Mouse (Mus musculus) myocyte (in vitro differentiated cells): ENCODE measurements at regions not wholly inside any gene's neighbourhood (a gene's known extent, or its start where the extent isn't known, plus 50 kb on each side); places are given as distances from the start of the nearest gene placed in this dataset.

Experiments used
- H3K27me3 ChIP-seq: one replicate; pipeline ENCODE4 v1.6.1; 2011; ENCODE audit not compliant: control insufficient read depth, insufficient read depth, insufficient read length
- H3K36me3 ChIP-seq: one replicate; pipeline ENCODE4 v1.6.1; 2011; ENCODE audit not compliant: control insufficient read depth, insufficient read depth
- H3K4me2 ChIP-seq: one replicate; pipeline ENCODE4 v1.6.1; 2011; ENCODE audit warnings: low read depth, control low read depth
- H3K4me3 ChIP-seq: one replicate; pipeline ENCODE4 v1.5.1; 2011; ENCODE audit warnings: mild to moderate bottlenecking, control low read depth, moderate library complexity
- H3K79me2 ChIP-seq: one replicate; pipeline ENCODE4 v1.6.1; 2011; ENCODE audit not compliant: control insufficient read depth, insufficient read depth
- H3ac ChIP-seq: one replicate; pipeline ENCODE4 v1.6.1; 2011; ENCODE audit not compliant: control insufficient read depth, insufficient read length
- CEBPB ChIP-seq: IDR thresholded peaks from 2 replicates; pipeline ENCODE4 v1.6.1; 2011; ENCODE audit warnings: mild to moderate bottlenecking, moderate library complexity; ENCODE audit not compliant: poor library complexity, insufficient read depth, severe bottlenecking
- E2F4 ChIP-seq: IDR thresholded peaks from one replicate; pipeline ENCODE4 v1.6.1; 2011; ENCODE audit warnings: mild to moderate bottlenecking, control low read depth, moderate library complexity; ENCODE audit not compliant: insufficient read depth
- MAX ChIP-seq: IDR thresholded peaks from one replicate; pipeline ENCODE4 v1.6.1; 2011; ENCODE audit warnings: low read depth, mild to moderate bottlenecking, control low read depth
- MYOD1 ChIP-seq, 3 experiments: IDR thresholded peaks; one replicate each; pipeline ENCODE4 v1.6.1; 2011; ENCODE audit warnings: control low read depth in 2 of 3, low read depth in 2 of 3, mild to moderate bottlenecking in 2 of 3, moderate library complexity in 1 of 3; ENCODE audit not compliant: insufficient read length in 2 of 3, control insufficient read depth in 1 of 3
- MYOG ChIP-seq, 3 experiments: IDR thresholded peaks; one replicate each; pipeline ENCODE4 v1.6.1; 2011; ENCODE audit warnings: control low read depth in 2 of 3, low read depth in 2 of 3, mild to moderate bottlenecking in 2 of 3; ENCODE audit not compliant: insufficient read length in 2 of 3, control insufficient read depth in 1 of 3, insufficient read depth in 1 of 3
- POLR2A ChIP-seq: IDR thresholded peaks from one replicate; pipeline ENCODE4 v1.6.1; 2011; ENCODE audit warnings: low read depth, mild to moderate bottlenecking, control low read depth, moderate library complexity; ENCODE audit not compliant: insufficient read length
- POLR2AphosphoS2 ChIP-seq: IDR thresholded peaks from one replicate; pipeline ENCODE4 v1.6.1; 2011; ENCODE audit warnings: low read depth, control low read depth; ENCODE audit not compliant: insufficient read length
- REST ChIP-seq: IDR thresholded peaks from one replicate; pipeline ENCODE4 v1.6.1; 2011; ENCODE audit warnings: mild to moderate bottlenecking, control low read depth, moderate library complexity; ENCODE audit not compliant: insufficient read depth, insufficient read length
- SRF ChIP-seq: IDR thresholded peaks from one replicate; pipeline ENCODE4 v1.6.1; 2011; ENCODE audit warnings: low read depth; ENCODE audit not compliant: control insufficient read depth, insufficient read length
- TCF12 ChIP-seq: IDR thresholded peaks from one replicate; pipeline ENCODE4 v1.6.1; 2011; ENCODE audit warnings: mild to moderate bottlenecking, control low read depth; ENCODE audit not compliant: poor library complexity, insufficient read depth, severe bottlenecking
- TCF3 ChIP-seq: IDR thresholded peaks from one replicate; pipeline ENCODE4 v1.6.1; 2011; ENCODE audit warnings: low read depth, control low read depth; ENCODE audit not compliant: insufficient read length
- USF1 ChIP-seq: IDR thresholded peaks from one replicate; pipeline ENCODE4 v1.6.1; 2011; ENCODE audit warnings: low read depth, mild to moderate bottlenecking, control low read depth, moderate library complexity

GRCm38 (mm10) chr11:117586063-117586462, 68.0 kb upstream of the Tnrc6c start:
- H3K4me3 ChIP-seq = no peak overlapping the region
- TF ChIP-seq SRF = no peak
- no peak for TF ChIP-seq CEBPB
- TF ChIP-seq TCF12 = no peak
- TF ChIP-seq MYOD1 (IDR thresholded peaks at IDR 0.05; ENCODE audit: control insufficient read depth in 1 of 3, insufficient read length in 2 of 3, low read depth in 2 of 3) = no peak
- TF ChIP-seq E2F4 = no peak
- no peak for TF ChIP-seq USF1
- no peak for TF ChIP-seq POLR2A
- TF ChIP-seq POLR2AphosphoS2 = no peak
- no peak for TF ChIP-seq REST
- TF ChIP-seq MYOG (IDR thresholded peaks at IDR 0.05; ENCODE audit: control insufficient read depth in 1 of 3, insufficient read depth in 1 of 3, insufficient read length in 2 of 3, low read depth in 2 of 3) = no peak
- TF ChIP-seq MAX = no peak
- no peak for TF ChIP-seq TCF3
- no peaks in the 10 kb centered on the region for H3K36me3 ChIP-seq
- H3K4me2 ChIP-seq = no peak overlapping the region
- H3K27me3 ChIP-seq = no peaks in the 10 kb centered on the region
- H3ac ChIP-seq = no peak overlapping the region
- H3K79me2 ChIP-seq = no peaks in the 10 kb centered on the region

DNA sequence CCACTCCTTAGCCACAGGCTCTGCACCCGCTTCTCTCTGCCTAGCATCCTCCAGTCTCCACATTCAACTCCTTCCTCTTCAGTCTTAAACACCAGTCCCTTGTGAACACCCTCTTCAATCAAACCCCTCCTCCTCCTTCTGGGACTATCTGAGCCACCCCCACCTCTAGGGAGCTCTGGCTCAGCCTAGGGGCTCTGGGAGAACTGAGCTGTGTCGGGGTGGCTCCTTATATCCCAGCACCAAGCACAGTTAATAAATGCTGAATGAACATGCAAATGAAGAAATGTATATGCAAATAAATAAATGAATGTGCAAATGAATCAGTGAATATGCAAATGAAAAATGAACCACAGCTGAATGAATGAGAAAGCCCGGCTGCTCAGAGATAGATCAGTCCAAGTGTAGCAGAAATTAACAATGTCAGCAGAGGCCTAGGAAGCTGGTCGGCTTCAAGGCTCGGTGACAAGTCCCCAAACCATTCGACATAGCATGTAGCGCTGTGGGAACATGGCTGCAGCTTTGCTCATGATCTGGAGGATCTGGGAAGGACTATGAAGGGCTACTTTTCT, 67.1 kb upstream of the Tnrc6c start:
- Histone ChIP-seq H3ac (no peak overlapping the region), H3K79me2 (no peaks in the 10 kb centered on the region), H3K4me2 (no peak overlapping the region), H3K36me3 (no peaks in the 10 kb centered on the region), H3K4me3 (no peak overlapping the region), H3K27me3 (no peaks in the 10 kb centered on the region)
- TF ChIP-seq E2F4 = no peak
- TF ChIP-seq TCF12 = no peak
- TF ChIP-seq REST = no peak
- no peak for TF ChIP-seq USF1
- no peak for TF ChIP-seq MYOD1 (IDR thresholded peaks at IDR 0.05; ENCODE audit: control insufficient read depth in 1 of 3, insufficient read length in 2 of 3, low read depth in 2 of 3)
- TF ChIP-seq TCF3 = no peak
- TF ChIP-seq POLR2A = no peak
- no peak for TF ChIP-seq CEBPB
- no peak for TF ChIP-seq SRF
- no peak for TF ChIP-seq MYOG (IDR thresholded peaks at IDR 0.05; ENCODE audit: control insufficient read depth in 1 of 3, insufficient read depth in 1 of 3, insufficient read length in 2 of 3, low read depth in 2 of 3)
- no peak for TF ChIP-seq POLR2AphosphoS2
- no peak for TF ChIP-seq MAX

GRCm38 (mm10) chr11:117589006-117589405, 65.1 kb upstream of the Tnrc6c start:
- TF ChIP-seq E2F4 = no peak
- no peak for TF ChIP-seq REST
- TF ChIP-seq MYOG (IDR thresholded peaks at IDR 0.05; ENCODE audit: control insufficient read depth in 1 of 3, insufficient read depth in 1 of 3, insufficient read length in 2 of 3, low read depth in 2 of 3) = no peak
- no peak for TF ChIP-seq MAX
- no peak for TF ChIP-seq USF1
- TF ChIP-seq TCF3 = no peak
- no peak for TF ChIP-seq POLR2AphosphoS2
- no peak for TF ChIP-seq SRF
- no peak for TF ChIP-seq TCF12
- no peak for TF ChIP-seq CEBPB
- no peak for TF ChIP-seq MYOD1 (IDR thresholded peaks at IDR 0.05; ENCODE audit: control insufficient read depth in 1 of 3, insufficient read length in 2 of 3, low read depth in 2 of 3)
- TF ChIP-seq POLR2A = no peak
- H3K36me3 ChIP-seq = no peaks in the 10 kb centered on the region
- no peaks in the 10 kb centered on the region for H3K27me3 ChIP-seq
- no peak overlapping the region for H3K4me3 ChIP-seq
- H3K4me2 ChIP-seq = no peak overlapping the region
- H3ac ChIP-seq = no peak overlapping the region
- H3K79me2 ChIP-seq = no peaks in the 10 kb centered on the region

DNA sequence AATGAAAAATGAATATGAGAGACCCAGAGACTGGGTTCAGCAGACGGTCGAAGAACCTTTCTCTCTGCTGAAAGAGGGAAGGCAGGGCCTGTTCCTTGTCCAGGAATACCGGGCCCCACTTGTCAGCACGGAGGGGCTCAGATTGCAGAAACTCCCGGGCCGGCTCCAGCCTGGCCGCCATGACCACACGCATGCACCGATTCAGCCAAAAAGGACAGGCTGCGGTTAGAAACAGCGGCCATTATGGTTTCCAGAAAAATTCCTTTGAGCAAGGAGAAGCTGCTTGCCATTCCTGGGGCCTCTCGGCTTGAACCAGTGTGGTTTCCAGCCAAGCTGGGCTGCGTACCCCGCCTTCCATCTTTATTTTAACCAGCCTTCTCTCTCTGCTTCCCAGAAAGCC, 64.7 kb upstream of the Tnrc6c start:
- H3K4me2 ChIP-seq = peak overlapping the region; percentile 44
- H3K4me3 ChIP-seq = no peak overlapping the region
- TF ChIP-seq MYOG (IDR thresholded peaks at IDR 0.05; ENCODE audit: control insufficient read depth in 1 of 3, insufficient read depth in 1 of 3, insufficient read length in 2 of 3, low read depth in 2 of 3) = peak in 1 of 3 experiments; percentile 21
- TF ChIP-seq TCF12 = no peak
- TF ChIP-seq REST = no peak
- H3K36me3 ChIP-seq = no peaks in the 10 kb centered on the region
- H3K27me3 ChIP-seq = no peaks in the 10 kb centered on the region
- no peak overlapping the region for H3ac ChIP-seq
- H3K79me2 ChIP-seq = no peaks in the 10 kb centered on the region

- Histone ChIP-seq H3K4me3 (no peak overlapping the region), H3K4me2 (no peak overlapping the region), H3K79me2 (no peaks in the 10 kb centered on the region), H3K36me3 (no peaks in the 10 kb centered on the region), H3ac (no peak overlapping the region), H3K27me3 (no peaks in the 10 kb centered on the region)
- TF ChIP-seq MAX (no peak), REST (no peak), CEBPB (no peak), E2F4 (no peak), POLR2A (no peak), MYOG (IDR thresholded peaks at IDR 0.05; ENCODE audit: control insufficient read depth in 1 of 3, insufficient read depth in 1 of 3, insufficient read length in 2 of 3, low read depth in 2 of 3) (no peak), USF1 (no peak), TCF3 (no peak), POLR2AphosphoS2 (no peak), SRF (no peak), MYOD1 (IDR thresholded peaks at IDR 0.05; ENCODE audit: control insufficient read depth in 1 of 3, insufficient read length in 2 of 3, low read depth in 2 of 3) (no peak), TCF12 (no peak)
Measured at GRCm38 (mm10) chr11:117592570-117592969, 61.5 kb upstream of the Tnrc6c start.
